Mouse (Mus musculus): ENCODE measurements at regions not wholly inside any gene's neighbourhood (a gene's known extent, or its start where the extent isn't known, plus 50 kb on each side); places are given as distances from the start of the nearest gene placed in this dataset.

DNA sequence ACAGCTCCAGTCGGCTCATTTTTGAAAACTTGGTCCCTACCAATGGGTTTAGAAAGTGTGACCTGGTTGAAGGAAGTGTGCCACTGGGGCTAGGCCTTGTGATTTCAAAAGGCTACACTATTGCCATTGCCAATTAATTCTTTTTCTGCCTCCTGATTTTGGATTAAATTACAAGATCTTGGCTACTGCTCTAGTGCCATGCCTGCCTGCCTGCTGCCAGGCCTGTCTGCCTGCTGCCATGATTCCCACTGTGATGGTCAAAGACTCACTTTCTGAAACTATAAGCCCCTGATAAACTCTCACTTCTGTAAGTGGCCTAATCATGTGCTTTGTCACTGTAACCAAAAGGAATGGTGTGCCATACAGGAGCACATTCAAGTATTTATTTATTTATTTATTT, 400.4 kb upstream of the Mtpn start:
- TF ChIP-seq CTCF (IDR thresholded peaks at IDR 0.05; ENCODE audit: control insufficient read depth, insufficient read depth, insufficient replicate concordance, low read depth, low read length) (no peak), POLR2A (IDR thresholded peaks at IDR 0.05; ENCODE audit: control insufficient read depth, low read depth, low read length) (no peak)

Data from testis, adult 2 months (tissue).